Mouse (Mus musculus) G1E (cell line): ENCODE measurements around the gene Kcnip4.

Experiments
- CTCF ChIP-seq: IDR thresholded peaks from 2 replicates; pipeline ENCODE4 v1.5.1; 2012; ENCODE audit warnings: low read depth, low read length, inconsistent platforms, mixed read lengths
- POLR2AphosphoS5 ChIP-seq: IDR thresholded peaks from 2 replicates; pipeline ENCODE4 v1.6.1; 2012; ENCODE audit warnings: low read depth, low read length, inconsistent platforms; ENCODE audit not compliant: insufficient replicate concordance

GRCm38 (mm10) chr5:49498743-49499142 is 26.0 kb downstream of the Kcnip4 start:
- no peak for TF ChIP-seq CTCF
- TF ChIP-seq POLR2AphosphoS5, result no peak
